Mouse (Mus musculus): ENCODE results near the gene Bfar. TPM values are rescaled to one million over a fixed set of nuclear protein-coding genes. Genes with fewer than 3 reads are reported as not detected.
"Not testable (repeated sequence)": the region's sequence is repeated elsewhere in the genome, so short reads cannot be mapped to it uniquely, and the experiment has no call there.

The Bfar gene
- polyA plus RNA-seq, 1 experiment from 2014 or later, result 30.9 TPM

GRCm38 (mm10) chr16:13748813-13749212 is 77.2 kb downstream of the Bfar start:
- H3K9me3 ChIP-seq; ATAC-seq (ENCODE audit: extremely low read depth, insufficient number of reproducible peaks, low FRiP score, low TSS enrichment); H3K27me3 ChIP-seq (replicated peaks); H3K36me3 ChIP-seq; H3K27ac ChIP-seq (replicated peaks); H3K4me3 ChIP-seq; H3K4me1 ChIP-seq; H3K9ac ChIP-seq; H3K4me2 ChIP-seq: not testable (repeated sequence)
- 23% methylated on average over 10 of the region's 10 CpGs for WGBS

DNA sequence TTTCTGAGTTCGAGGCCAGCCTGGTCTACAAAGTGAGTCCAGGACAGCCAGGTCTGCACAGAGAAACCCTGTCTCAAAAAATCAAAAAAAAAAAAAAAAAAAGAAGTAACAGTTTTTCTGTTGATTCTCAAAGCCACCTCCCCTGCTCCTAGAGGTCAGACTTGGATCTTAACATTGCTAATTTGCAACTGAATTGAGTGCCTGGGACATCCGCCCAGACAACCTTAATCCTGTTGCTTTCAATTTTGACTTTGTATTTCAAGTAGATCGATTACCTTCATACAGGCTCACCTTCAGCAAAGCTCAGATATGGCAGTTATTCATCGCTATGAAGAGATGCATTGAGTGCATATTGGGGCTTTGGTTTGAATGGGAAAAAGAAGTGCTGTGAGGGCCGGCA is 77.6 kb downstream of the Bfar start:
- H3K9me3 ChIP-seq, result no peaks in the 10 kb centered on the region
- H3K27me3 ChIP-seq (replicated peaks), result peaks cover 5% of the 10 kb centered on the region
- no peak for ATAC-seq (ENCODE audit: extremely low read depth, insufficient number of reproducible peaks, low FRiP score, low TSS enrichment)
- no peak overlapping the region for H3K9ac ChIP-seq
- H3K27ac ChIP-seq (replicated peaks), result no peak overlapping the region
- no peaks in the 10 kb centered on the region for H3K36me3 ChIP-seq
- 58% methylated on average over 5 of the region's 5 CpGs for WGBS
- no peaks in the 10 kb centered on the region for H3K4me1 ChIP-seq
- H3K4me3 ChIP-seq, result no peak overlapping the region
- H3K4me2 ChIP-seq, result no peak overlapping the region

- H3K9ac ChIP-seq, result no peak overlapping the region
- H3K4me3 ChIP-seq, result no peak overlapping the region
- no peak overlapping the region for H3K4me2 ChIP-seq
- peaks cover 5% of the 10 kb centered on the region for H3K27me3 ChIP-seq (replicated peaks)
- H3K4me1 ChIP-seq, result no peaks in the 10 kb centered on the region
- no peak for ATAC-seq (ENCODE audit: extremely low read depth, insufficient number of reproducible peaks, low FRiP score, low TSS enrichment)
- 54% methylated on average over 3 of the region's 3 CpGs for WGBS
- no peaks in the 10 kb centered on the region for H3K9me3 ChIP-seq
- no peaks in the 10 kb centered on the region for H3K36me3 ChIP-seq
- H3K27ac ChIP-seq (replicated peaks), result no peak overlapping the region
Observed at GRCm38 (mm10) chr16:13749981-13750380, 78.3 kb downstream of the Bfar start.

GRCm38 (mm10) chr16:13750626-13751025 is 79.0 kb downstream of the Bfar start:
- Histone ChIP-seq H3K4me2 (no peak overlapping the region), H3K9ac (no peak overlapping the region), H3K4me3 (no peak overlapping the region), H3K27ac (replicated peaks) (no peak overlapping the region), H3K4me1 (no peaks in the 10 kb centered on the region), H3K9me3 (no peaks in the 10 kb centered on the region), H3K27me3 (replicated peaks) (peaks cover 5% of the 10 kb centered on the region), H3K36me3 (no peaks in the 10 kb centered on the region)
- 84% methylated on average over 13 of the region's 13 CpGs for WGBS
- ATAC-seq (ENCODE audit: extremely low read depth, insufficient number of reproducible peaks, low FRiP score, low TSS enrichment), result no peak

Other genes starting within 250 kb of the Bfar start
- 23.1 and 26.3 TPM in 2 replicates for gene Parn, start 3.7 kb upstream of the Bfar start, polyA plus RNA-seq (2015; fragmentation: Nextera tagmentation; extraction: Ambion mirVana)
- 4.1 and 4.2 TPM in 2 replicates for gene 3110001I22Rik, start 71 bp downstream of the Bfar start, polyA plus RNA-seq (2015; fragmentation: Nextera tagmentation; extraction: Ambion mirVana)
- 0.16 and 0.32 TPM in 2 replicates for gene Pla2g10, start 59.1 kb downstream of the Bfar start, polyA plus RNA-seq (2015; fragmentation: Nextera tagmentation; extraction: Ambion mirVana)
- gene Rrn3, start 108.8 kb downstream of the Bfar start, polyA plus RNA-seq (2015; fragmentation: Nextera tagmentation; extraction: Ambion mirVana), result 48.2 and 50.8 TPM in 2 replicates
- gene Ntan1, start 147.0 kb downstream of the Bfar start, polyA plus RNA-seq (2015; fragmentation: Nextera tagmentation; extraction: Ambion mirVana), result 145 and 149 TPM in 2 replicates
- 62.3 and 65.5 TPM in 2 replicates for gene Pdxdc1, start 231.3 kb downstream of the Bfar start, polyA plus RNA-seq (2015; fragmentation: Nextera tagmentation; extraction: Ambion mirVana)
- 2.7 and 3.3 TPM in 2 replicates for gene Mpv17l, start 231.3 kb downstream of the Bfar start, polyA plus RNA-seq (2015; fragmentation: Nextera tagmentation; extraction: Ambion mirVana)